Mouse (Mus musculus): ENCODE data around the gene Dbndd1.
A peak's percentile ranks its signal among the peaks of the same experiment; 100 is the strongest.
"Not testable (repeated sequence)": the region's sequence is repeated elsewhere in the genome, so short reads cannot be mapped to it uniquely, and the experiment has no call there.

Dbndd1 gene

DNA sequence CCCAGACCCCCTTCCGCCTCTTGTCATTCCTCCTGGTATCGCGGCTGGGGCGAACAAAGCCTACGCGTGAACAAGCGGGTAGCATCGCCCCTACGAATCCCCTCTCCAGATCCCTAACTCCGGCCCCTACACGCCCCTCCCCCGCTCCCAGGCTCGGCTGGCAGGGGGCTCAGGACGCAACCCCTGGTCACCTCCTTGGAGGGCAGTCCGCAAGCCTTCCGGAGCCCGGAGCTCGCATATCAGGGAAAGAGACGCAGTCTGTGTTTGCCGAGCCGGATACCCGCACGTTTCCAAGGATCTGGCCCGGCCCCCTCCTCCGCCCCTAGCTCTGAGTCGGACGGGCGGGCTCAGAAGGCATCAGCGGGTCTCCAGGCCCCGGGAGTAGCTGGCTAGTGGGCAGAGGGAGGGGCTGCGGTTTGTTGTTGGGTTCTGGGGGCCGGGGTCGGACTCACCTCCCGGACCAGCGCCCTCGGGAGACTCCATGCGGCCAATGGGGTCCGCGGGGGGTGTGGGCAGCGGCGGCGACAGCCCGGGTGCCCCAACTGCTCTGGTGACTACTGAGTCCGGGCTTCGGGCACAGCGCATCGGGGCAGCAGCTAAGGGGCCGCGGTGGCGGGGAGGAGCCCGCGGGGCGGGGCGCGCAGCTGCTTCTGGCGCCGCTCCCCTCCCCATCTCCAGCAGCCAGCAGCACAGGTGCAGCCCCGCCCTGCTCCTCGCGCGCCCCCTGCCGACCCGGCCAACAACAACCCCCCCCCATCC is at the start of gene Dbndd1:
TSS of gene Dbndd1 (minus strand) at position 683 of the 759 bp plus-strand sequence.
- DNase-seq (ENCODE audit: low read depth, low spot score) = no peak

DNA sequence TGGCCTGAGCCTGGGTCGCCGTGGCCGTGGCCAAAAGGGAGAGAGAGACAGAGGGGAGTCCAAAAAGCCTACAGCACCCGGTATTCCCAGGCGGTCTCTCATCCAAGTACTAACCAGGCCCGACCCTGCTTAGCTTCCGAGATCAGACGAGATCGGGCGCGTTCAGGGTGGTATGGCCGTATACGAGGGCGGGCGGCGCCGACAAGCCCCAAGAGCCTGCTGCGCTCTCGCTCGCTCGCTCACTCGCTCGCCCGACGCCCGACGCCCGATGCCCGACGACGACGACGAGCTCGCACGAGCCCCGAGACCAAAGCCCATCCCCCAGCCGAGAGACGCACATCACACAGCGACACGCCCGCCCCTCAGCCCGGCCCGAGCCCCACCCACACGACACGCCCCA is 49.0 kb upstream of the Dbndd1 start:
- DNase-seq (ENCODE audit: low read depth, low spot score) = not testable (repeated sequence)

DNA sequence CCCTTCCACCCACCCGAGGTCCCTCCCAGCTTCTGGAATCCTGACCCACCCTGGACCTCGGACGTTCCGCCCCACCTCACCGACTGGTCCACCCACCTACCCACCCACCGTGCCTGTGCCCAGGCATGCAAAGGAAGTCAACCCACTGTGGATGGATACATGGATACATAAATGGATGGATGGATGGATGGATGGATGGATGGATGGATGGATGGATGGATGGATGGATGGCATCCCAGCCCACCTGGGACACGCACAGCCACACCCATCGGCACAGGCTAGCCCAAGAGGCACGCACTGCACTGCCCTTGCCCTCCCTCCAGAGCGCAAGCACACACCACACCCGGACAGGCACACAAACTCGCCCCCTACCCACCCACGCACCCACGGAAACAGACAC is 22.4 kb upstream of the Dbndd1 start:
- DNase-seq (ENCODE audit: low read depth, low spot score) = not testable (repeated sequence)

DNA sequence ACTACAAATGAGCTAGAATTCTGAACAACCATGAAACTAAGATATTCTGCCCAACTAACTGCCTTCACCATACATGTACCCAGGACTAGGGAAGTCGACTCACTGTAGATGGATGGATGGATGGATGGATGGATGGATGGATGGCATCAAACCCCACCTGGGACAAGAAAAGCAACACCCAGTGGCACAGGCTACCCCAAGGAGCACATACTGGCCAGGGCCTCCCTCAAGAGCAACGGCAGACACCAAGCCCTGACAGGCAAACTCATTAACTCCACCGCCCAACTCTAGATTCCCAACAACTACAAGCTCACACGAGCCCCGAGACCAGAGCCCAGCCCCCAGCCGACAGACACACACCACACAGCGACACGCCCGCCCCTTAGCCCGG is 21.7 kb upstream of the Dbndd1 start:
- no peak for DNase-seq (ENCODE audit: low read depth, low spot score)

DNA sequence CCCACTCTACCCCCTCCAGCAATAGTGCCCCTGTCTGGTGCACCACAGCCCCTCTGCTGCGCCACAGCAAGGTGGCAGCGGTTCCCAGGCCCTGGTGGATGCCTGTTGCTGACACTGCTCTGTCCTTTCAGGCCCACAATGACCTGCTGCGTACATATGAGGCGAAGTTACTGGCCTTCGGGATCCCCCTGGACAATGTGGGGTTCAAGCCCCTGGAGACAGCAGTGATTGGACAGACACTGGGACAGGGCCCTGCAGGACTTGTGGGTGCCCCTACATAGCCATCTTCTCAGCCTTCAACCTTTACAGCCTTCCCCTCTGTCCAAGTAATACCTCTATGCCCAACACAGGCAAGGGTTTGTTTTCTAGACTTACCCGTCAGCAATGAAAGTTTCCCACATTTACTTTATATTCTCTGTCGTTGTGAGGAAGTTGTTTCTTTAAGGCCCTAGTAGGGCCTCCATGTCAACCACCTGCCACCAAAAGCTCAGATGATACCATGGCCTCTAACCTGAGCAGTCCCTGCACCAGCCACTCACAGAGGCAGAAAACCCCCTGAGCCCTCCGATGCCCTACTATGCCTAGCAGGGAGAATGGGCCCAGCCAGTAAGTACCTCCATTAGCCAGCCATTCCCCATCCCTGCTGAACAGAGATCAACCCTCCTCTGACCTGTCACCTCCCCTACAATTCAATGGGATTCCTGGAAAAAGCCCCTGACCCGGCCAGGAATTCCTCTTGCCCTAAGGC is 21.2 kb upstream of the Dbndd1 start:
- no peak for DNase-seq (ENCODE audit: low read depth, low spot score)

DNA sequence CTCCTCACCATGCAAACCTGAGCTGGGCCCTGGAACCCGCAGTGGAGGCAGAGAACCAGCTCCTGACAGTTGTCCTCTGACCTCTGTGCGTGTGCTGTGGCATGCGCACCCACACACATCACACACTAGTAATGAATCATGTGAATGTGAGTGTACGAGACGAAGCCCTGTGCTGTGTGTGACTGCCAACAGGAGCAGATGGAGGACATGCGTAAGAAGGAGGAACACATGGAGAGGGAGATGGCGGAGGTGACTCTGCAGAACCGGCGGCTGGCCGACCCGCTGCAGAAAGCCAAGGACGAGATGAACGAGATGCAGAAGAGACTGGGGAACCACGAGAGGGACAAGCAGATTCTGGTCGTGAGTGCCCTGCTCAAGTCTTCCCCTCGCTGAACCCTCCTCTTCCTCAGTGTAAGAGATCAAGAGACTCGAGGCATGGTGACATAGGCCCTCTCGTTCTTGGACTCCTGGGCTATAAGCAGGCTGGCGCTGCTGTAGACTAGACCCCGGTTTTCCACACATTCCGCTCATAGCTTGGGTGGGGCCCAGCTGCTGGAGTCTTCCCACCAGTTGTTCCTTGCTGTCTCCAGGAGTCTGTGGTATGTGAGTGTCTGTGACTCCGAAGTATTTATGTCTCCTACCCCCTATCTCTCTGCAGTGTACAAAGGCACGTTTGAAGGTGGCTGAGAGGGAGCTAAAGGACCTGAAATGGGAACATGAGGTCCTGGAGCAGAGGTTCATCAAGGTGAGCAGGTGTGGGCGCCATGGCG is 12.6 kb upstream of the Dbndd1 start:
- DNase-seq (ENCODE audit: low read depth, low spot score) = no peak

DNA sequence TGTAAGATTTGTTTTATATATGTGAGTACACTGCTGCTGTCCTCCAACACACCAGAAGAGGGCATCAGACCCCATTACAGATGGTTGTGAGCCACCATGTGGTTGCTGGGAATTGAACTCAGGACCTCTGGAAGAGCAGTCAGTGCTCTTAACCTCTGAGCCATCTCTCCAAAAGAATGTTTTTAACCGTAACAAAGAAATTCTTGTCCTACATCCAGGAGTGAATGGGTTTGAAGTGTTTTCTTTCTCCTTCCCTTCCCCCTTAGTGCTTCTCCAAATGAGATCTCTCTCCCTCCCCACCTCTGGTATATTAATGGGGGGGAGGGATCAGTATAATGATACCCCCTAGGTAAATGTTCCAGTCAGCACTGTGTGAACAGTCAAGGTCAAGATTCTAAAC is 4.8 kb upstream of the Dbndd1 start:
- not testable (repeated sequence) for DNase-seq (ENCODE audit: low read depth, low spot score)

DNA sequence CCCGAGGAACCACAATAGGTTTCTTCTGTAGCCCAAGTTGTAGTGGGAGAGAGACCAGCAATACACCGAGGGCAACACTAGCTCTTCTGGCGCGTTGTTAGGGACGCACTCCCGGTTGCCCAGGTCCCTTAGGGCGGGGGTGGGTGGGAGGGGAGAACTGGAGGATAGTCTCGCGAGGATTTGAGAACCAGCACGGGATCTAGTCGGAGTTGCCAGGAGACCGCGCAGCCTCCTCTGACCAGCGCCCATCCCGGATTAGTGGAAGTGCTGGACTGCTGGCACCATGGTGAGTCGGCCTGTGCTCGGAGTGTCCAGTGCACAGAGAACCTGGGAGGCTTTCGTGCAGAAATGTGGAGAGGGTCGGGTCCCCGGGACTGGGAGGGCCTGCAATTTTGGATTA is 3.4 kb upstream of the Dbndd1 start, which contains the start of gene Gas8:
TSS of gene Gas8 (plus strand) at position 168 of the 400 bp plus-strand sequence.
- peak; percentile 95 for DNase-seq (ENCODE audit: low read depth, low spot score)

DNA sequence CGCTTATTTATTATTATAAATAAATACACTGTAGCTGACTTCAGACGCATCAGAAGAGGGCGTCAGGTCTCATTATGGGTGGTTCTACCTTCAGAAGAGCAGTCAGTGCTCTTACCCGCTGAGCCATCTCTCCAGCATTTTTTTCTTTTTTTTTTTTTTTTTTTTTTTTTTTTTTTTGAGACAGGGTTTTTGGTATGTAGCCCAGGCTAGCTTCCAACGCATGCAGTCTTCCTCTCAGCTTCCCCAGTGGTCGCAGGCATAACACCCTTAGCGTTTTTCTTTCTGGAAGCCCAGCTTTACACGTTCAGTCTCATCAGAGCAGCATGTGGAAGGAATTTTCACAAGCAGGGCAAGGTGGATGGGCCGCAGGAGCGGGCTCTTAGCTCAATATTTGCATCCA is 2.9 kb upstream of the Dbndd1 start:
- DNase-seq (ENCODE audit: low read depth, low spot score) = no peak

DNA sequence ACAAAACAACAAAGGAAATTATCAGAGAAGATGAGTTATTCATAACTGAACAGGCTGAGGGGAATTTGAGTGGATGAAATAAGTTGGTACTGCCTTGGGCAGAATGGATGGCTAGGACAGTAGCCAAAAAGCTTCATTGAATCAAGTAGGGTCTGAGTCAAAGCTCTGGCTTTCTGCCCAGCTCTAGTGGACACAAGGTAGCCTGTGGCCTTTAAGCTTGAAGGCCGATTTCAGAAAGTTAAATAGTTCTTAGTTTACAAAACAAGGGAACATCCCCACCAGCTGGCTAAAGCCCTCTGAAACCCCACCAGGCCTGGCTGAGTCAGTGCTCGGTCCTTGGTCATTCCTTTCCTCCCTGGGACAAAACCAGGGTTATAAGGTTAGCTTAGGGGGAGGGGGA is 1.3 kb upstream of the Dbndd1 start:
- peak; percentile 98 for DNase-seq (ENCODE audit: low read depth, low spot score)

DNA sequence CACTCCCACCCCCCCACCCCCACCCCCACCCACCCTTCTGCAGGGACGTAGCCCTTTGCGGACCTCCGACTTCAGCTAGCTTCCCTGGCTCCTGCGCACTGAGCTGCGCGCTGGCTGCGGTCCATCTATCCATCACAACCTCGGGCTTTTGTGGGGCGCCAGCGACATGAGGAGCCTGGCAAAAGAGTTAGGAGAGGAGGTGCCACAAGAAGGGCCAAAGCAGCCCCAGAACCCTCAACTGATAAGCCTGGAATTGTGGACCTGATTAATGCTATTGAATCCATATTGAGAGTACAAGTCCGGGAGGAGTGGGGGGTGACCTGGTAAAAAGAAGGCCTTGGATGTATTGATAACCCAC is 256 bp upstream of the Dbndd1 start:
- no peak for DNase-seq (ENCODE audit: low read depth, low spot score)

DNA sequence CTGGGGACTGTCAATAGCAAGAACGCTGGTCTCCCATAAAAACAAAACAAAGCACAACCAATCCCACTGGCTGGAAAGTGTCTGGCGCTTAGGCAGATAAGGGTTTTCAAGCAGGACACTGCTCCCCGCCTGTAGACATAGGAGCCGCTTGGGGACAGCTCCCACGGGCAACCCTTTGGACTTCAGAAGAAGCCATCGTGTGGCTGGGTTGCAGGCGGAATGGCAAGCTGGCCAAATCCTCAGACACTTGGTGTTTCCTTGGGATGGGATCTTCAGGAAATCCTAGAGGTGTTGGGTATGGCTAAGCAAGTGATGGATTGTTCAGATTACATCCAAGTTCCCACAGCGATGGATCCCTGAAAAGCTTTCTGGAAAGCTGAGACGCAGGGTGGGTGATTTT is 1.1 kb downstream of the Dbndd1 start:
- DNase-seq (ENCODE audit: low read depth, low spot score) = no peak

DNA sequence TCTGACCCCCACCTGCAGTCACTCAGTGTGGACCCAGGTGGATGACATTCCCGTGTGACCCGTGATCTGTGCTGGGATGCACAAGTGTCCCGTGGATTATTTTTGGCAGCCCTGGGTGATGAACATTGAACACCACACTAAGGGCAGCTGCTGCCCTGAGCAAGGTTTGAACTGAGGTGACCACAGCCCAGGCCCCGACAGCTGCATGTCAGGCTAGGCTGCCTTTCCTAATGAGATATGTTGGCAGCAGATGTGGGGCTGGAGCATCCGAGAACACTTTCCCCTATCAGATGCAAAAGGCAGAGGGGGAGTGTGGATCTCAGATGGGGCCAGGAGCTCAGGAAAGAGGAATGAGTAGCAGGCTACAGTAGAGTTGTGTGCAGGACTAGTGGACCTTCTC is 4.4 kb downstream of the Dbndd1 start:
- DNase-seq (ENCODE audit: low read depth, low spot score) = no peak

DNA sequence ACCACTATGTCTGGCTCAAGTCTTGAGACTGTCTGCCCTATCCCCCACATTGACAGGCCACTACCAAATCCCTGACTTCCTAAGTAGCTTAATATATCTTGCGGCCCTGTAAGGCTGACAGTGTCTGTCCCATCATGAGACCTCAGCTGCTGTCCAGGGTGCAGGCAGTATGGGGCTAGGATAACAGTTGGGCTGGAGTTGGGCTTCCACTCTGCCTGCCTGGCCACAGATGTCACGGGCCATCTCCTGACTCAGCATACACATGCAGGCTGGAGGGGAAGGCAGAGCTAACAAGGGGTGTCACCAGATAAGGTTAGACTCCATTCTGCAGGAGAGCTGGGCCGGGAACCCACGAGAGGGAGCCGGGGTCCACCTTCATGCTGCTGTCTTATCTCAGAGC is 8.1 kb downstream of the Dbndd1 start:
- no peak for DNase-seq (ENCODE audit: low read depth, low spot score)

DNA sequence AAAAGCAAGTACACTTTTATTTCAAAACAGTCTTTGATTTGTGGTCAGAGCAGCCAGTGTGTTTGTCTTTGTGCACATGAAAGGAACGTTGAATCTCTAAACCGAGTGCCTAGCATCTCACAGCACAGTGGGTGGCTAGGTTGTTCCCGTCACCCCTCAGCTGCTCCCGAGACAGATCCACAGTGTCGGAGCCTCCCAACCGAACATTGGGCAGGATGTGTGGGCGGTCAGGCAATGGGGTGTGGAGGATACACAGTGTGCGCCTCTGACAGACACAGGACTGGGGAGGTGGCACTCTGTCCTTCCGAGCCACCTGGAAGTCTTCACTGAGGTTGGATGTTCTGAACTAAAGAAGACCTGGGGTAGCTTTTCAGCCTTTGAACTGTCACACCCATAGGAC is 9.6 kb downstream of the Dbndd1 start:
- no peak for DNase-seq (ENCODE audit: low read depth, low spot score)

DNA sequence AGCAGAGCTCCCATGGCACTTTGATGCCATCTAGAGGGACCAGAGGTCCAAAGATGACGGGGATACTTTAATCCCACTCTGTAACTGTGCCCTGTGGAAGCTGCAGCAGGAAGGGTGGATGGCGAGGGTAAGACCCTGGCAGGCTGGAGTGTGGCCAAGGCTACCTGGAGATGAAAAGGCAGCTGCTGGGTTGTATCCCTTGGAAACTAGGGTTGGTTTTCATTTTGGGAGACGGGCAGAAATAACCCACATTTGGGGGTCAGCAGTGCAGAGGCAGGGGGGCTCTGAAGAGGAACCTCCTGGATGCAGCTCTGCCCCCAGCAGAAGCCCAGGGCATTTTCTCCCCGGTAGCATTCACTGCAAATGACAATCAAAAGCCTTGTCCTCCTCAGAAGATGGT is 10.0 kb downstream of the Dbndd1 start:
- no peak for DNase-seq (ENCODE audit: low read depth, low spot score)

DNA sequence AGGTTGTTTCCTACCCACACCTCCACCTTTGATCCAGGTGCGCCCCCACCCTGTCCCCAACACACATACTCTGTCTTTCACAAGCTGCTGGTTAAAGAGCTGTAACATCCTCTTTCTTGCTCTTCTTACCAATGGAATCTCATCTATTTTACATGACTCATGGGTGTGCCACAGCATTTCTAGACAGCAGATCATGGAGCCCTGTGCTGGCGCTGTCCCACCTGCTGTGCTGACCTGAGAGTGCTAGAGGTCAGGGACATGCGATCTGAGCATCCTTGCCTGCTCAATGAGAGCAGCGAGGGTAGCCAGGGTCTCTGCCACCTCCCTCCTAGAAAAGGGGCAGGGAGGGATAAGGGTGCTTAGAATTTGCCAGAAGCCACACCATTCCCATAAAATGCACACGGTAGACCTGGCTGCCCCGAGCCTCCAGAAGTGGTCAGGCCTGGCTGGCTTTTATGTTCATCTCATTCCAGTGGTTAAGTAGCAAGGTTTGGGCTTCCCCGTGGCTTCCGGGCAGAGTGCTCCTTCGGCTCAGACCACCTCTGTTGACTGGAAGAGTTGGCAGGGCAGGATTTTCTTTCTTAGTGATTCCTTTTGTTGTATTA is 10.6 kb downstream of the Dbndd1 start:
- DNase-seq (ENCODE audit: low read depth, low spot score) = no peak

DNA sequence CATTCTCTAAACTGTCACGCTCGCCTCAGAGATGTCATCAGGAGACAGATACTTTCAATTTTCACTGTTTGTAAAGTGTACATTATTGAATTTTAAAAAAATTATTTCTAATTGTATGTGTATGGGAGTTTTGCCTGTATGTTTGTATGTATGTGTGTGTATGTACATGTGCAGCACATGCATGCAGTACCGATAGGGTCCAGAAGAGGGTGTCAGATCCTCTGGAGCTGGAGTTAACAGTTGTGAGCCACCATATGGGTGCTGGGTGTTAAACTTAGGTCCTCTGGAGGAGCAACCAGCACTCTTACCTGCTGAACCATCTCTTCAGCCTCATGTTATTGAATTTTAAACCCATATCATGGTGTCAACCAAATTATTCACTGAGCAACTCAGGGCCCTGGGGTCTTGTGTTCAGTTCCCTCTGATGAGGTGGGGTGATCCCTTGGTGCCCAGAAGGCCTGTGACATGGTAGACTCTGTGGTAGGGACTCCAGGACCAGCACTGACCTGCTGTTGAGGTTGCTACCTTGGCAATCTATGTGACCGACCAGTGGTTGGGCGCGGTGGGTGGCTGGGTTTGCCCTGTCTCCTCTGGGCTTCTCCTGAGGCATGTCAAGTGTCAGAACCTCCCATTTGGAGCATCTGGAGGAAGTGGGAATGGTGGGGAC is 11.3 kb downstream of the Dbndd1 start:
- DNase-seq (ENCODE audit: low read depth, low spot score) = no peak

DNA sequence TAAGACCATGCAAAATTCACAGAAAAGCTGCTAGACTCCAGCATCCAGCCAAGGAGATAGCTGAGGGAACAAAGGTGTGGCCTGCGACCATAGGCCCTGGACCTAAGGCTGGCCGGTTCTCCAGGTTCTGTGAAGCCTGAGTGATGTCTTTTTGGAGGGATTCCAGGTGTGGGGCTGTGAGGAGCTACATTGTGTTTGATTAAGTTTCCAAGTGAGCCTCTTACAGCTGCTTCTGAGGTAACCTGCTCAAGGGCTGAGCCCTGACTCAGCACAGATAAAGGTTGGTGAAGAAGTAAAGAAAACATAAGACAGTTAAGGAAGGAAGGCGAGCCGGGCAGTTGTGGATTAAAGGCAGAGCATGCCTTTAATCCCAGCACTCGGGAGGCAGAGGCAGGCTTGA is 13.1 kb downstream of the Dbndd1 start:
- no peak for DNase-seq (ENCODE audit: low read depth, low spot score)

DNA sequence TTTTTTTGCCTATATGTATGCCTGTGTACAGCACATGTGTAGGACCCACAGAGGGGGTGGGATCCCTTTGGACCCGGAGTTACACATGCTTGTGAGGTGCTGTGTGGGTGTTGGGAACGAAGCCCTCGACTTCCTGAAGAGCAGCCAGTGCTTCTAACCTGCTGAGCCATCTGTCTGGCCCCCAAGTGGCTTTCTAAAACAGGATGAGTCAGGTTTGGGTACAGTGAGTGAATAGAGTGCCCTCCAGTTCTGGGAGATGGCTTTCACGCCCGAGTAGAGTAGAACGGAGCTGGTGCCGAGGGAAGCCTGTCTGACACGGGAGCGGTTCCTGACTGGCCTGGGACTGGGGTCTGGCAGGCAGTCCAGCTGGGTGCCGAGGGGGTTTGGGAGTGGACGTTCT is 15.7 kb downstream of the Dbndd1 start:
- DNase-seq (ENCODE audit: low read depth, low spot score) = no peak

DNA sequence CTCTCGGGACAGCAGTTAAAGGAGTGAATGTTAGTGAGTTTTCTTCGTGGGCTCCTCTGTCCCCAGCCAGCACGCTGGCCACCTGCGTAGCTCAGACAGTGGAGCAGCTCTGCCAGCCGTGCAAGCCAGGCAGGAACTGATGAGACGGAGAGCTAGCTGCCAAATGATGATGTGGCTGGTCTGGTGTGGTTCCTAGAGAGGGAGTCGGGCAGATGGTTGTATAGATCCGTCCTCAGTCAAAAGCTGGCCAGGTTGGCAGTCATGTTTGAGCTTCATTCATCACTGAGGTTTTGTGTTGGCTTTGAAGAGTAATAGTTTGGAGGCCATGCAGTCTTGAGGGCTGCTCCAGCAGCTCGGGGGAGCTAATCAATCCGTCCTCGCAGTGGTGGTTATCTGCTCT is 16.3 kb downstream of the Dbndd1 start:
- no peak for DNase-seq (ENCODE audit: low read depth, low spot score)

DNA sequence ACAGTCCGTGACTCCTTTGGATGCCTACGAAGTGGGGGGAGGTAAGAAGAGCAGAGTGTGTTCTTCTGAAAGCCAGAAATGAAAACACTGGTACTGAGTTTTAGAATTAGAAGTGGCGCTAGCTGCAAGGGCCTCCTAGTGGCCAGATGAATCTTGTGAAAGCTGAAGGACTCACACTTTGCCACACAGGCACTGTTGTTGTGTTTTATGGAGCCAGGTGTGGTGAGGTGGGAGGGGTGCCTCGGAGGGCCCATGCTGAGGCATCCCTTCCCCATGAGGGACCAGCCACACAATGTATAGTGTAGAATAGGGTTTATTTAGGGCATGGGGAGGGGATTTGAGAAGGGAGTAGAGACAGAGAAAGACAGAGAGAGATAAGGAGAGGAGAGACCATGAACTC is 17.6 kb downstream of the Dbndd1 start:
- DNase-seq (ENCODE audit: low read depth, low spot score) = no peak

Measured in 3T3-L1 (cell line).